Mouse (Mus musculus) midbrain, embryonic 12.5 days (tissue): ENCODE measurements at regions not wholly inside any gene's neighbourhood (a gene's known extent, or its start where the extent isn't known, plus 50 kb on each side); places are given as distances from the start of the nearest gene placed in this dataset.

Source experiments
- ATAC-seq: fragments of 200-750 bp; cut with Nextera tagmentation; 2 replicates; pipeline ENCODE4 v1.8.0; 2017; ENCODE audit warnings: low read depth, moderate TSS enrichment, moderate library complexity; ENCODE audit not compliant: low FRiP score
- H3K27ac ChIP-seq: fragments of 300-500 bp; sonication (generic); replicated peaks from 2 replicates; pipeline ENCODE4 v1.5.1; 2016; ENCODE audit warnings: mild to moderate bottlenecking
- H3K27me3 ChIP-seq: fragments of 300-500 bp; sonication (generic); 2 replicates; pipeline ENCODE4 v1.6.1; 2016; ENCODE audit warnings: mild to moderate bottlenecking
- H3K36me3 ChIP-seq: fragments of 300-500 bp; sonication (generic); 2 replicates; pipeline ENCODE4 v1.6.1; 2016
- H3K4me1 ChIP-seq: fragments of 300-500 bp; sonication (generic); 2 replicates; pipeline ENCODE4 v1.6.1; 2016
- H3K4me2 ChIP-seq: fragments of 300-500 bp; sonication (generic); replicated peaks from 2 replicates; pipeline ENCODE4 v1.6.1; 2016; ENCODE audit warnings: mild to moderate bottlenecking, moderate library complexity
- H3K4me3 ChIP-seq: fragments of 300-500 bp; sonication (generic); 2 replicates; pipeline ENCODE4 v1.5.1; 2016; ENCODE audit warnings: mild to moderate bottlenecking
- H3K9ac ChIP-seq: fragments of 300-500 bp; sonication (generic); replicated peaks from 2 replicates; pipeline ENCODE4 v1.6.1; 2016; ENCODE audit warnings: mild to moderate bottlenecking, moderate library complexity
- H3K9me3 ChIP-seq: fragments of 300-500 bp; sonication (generic); 2 replicates; pipeline ENCODE4 v1.6.1; 2016; ENCODE audit warnings: mild to moderate bottlenecking
- WGBS: fragments of 180-500 bp; shearing (Covaris S2); methylation state at CpG from one replicate; pipeline ENCODE4 v1.1.7; 2016; 5-methylcytosine and 5-hydroxymethylcytosine counted together

DNA sequence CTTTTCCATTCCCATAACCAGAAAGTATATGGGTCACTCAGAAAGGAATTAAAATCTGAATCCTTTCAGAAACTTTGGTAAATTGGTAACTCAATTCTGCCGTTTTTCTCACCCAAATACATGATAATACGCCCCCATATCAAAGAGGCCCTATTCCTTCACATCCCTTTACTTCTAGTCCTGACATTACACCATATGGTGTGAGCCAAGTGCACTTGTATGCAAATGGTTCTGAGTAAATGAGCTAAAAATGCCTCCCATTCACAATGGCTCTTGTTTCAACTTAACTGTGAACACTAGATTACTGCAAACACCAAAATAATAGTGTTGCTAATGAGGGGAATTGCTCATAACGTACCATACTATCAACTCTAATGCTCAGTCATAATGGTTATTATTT lies 201.7 kb upstream of the Acvr2a start:
- no peaks in the 10 kb centered on the region for H3K9me3 ChIP-seq
- H3K4me1 ChIP-seq, result no peaks in the 10 kb centered on the region
- no peak overlapping the region for H3K27ac ChIP-seq
- 67% methylated on average over 3 of the region's 3 CpGs for WGBS
- H3K9ac ChIP-seq, result no peak overlapping the region
- H3K36me3 ChIP-seq, result no peaks in the 10 kb centered on the region
- H3K4me3 ChIP-seq, result no peak overlapping the region
- no peak for ATAC-seq
- no peak overlapping the region for H3K4me2 ChIP-seq
- no peaks in the 10 kb centered on the region for H3K27me3 ChIP-seq

- Histone ChIP-seq H3K27me3 (no peaks in the 10 kb centered on the region), H3K27ac (no peak overlapping the region), H3K9ac (no peak overlapping the region), H3K4me1 (peaks cover 3% of the 10 kb centered on the region; the same call in 1 of the 2 replicates), H3K36me3 (no peaks in the 10 kb centered on the region), H3K9me3 (no peaks in the 10 kb centered on the region), H3K4me2 (no peak overlapping the region), H3K4me3 (no peak overlapping the region)
- WGBS, result 53% methylated on average over 3 of the region's 3 CpGs
- no peak for ATAC-seq
Observed at GRCm38 (mm10) chr2:48617141-48617699, 196.7 kb upstream of the Acvr2a start.

- ATAC-seq, result no peak
- Histone ChIP-seq H3K27me3 (no peaks in the 10 kb centered on the region), H3K4me1 (peaks cover 3% of the 10 kb centered on the region; the same call in 1 of the 2 replicates), H3K27ac (no peak overlapping the region), H3K4me2 (no peak overlapping the region), H3K9me3 (no peaks in the 10 kb centered on the region), H3K9ac (no peak overlapping the region), H3K36me3 (no peaks in the 10 kb centered on the region), H3K4me3 (no peak overlapping the region)
- WGBS, result 81% methylated on average over 5 of the region's 5 CpGs
Observed at GRCm38 (mm10) chr2:48619042-48619441, 194.9 kb upstream of the Acvr2a start.

DNA sequence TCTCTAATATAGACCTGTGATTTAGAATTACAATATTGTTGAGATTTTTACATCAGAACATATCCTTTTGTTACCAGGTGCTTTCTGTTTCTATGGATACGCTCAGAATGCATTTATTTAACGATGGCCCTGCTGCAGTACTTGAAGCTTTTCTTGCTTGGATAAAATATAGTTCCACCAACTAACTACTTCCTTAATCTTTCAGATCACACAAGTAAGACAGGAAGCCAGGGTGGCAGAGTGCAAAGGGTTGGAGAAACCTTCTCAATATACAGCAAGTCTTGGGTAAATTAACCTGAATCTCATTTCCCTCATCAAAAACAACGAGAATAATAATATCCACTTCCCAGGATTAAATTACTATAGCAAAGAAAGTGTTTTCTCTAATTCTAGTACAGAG lies 193.1 kb upstream of the Acvr2a start:
- H3K9me3 ChIP-seq, result no peaks in the 10 kb centered on the region
- H3K27me3 ChIP-seq, result no peaks in the 10 kb centered on the region; the same call in 1 of the 2 replicates
- ATAC-seq, result no peak
- no peak overlapping the region for H3K9ac ChIP-seq
- H3K4me2 ChIP-seq, result no peak overlapping the region
- no peaks in the 10 kb centered on the region for H3K36me3 ChIP-seq
- 73% methylated on average over 3 of the region's 3 CpGs for WGBS
- H3K4me1 ChIP-seq, result peaks cover 3% of the 10 kb centered on the region; the same call in 1 of the 2 replicates
- H3K4me3 ChIP-seq, result no peak overlapping the region
- H3K27ac ChIP-seq, result no peak overlapping the region

DNA sequence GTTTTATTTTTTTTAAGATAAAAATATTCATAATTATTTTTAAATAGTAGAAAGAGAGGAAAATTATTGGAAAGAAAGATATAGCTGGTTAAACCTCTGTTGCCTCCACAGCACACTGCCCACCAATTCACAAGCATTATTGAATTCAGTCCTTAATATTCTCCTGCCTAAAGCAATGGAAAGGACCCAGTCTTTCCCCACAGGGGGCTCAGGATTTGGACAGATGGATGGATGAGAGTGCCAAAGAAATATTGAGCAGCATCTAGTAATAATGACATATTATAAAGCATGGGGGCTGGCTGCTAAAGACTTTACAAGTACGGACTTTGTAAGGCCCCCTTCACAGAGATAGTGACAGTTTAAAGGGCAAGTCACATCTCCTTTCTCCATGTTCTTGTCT lies 191.6 kb upstream of the Acvr2a start:
- Histone ChIP-seq H3K4me2 (no peak overlapping the region), H3K36me3 (no peaks in the 10 kb centered on the region), H3K27ac (no peak overlapping the region), H3K4me1 (peaks cover 3% of the 10 kb centered on the region; the same call in 1 of the 2 replicates), H3K9me3 (no peaks in the 10 kb centered on the region), H3K9ac (no peak overlapping the region), H3K27me3 (no peaks in the 10 kb centered on the region; the same call in 1 of the 2 replicates), H3K4me3 (no peak overlapping the region)
- WGBS, result 81% methylated on average over 1 of the region's 1 CpGs
- ATAC-seq, result no peak

DNA sequence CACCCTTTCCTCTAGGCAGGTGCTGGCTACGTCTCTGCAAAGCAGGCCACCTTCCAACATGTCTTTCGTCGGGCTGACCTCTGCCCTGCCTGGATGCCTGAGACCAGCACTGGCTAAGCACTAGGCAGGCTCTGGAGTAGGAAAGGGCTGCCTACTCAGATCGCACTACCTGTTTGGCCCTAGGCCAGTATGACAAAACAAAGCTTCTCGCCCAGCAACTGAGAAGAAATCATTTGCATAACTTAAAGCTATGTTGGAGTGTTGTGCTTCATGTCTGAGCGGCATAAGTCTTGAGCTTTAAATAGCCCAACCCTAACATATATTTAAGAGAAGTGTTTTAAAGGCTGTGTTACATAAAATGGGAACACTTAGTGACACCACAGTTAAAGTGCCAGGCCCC lies 189.9 kb upstream of the Acvr2a start:
- Histone ChIP-seq H3K36me3 (no peaks in the 10 kb centered on the region), H3K4me1 (peaks cover 6% of the 10 kb centered on the region; the same call in 1 of the 2 replicates), H3K27me3 (no peaks in the 10 kb centered on the region; the same call in 1 of the 2 replicates), H3K27ac (no peak overlapping the region), H3K9me3 (no peaks in the 10 kb centered on the region), H3K9ac (no peak overlapping the region), H3K4me3 (no peak overlapping the region), H3K4me2 (no peak overlapping the region)
- WGBS, result 72% methylated on average over 6 of the region's 6 CpGs
- ATAC-seq, result no peak

GRCm38 (mm10) chr2:48624461-48624860 lies 189.4 kb upstream of the Acvr2a start:
- Histone ChIP-seq H3K9me3 (no peaks in the 10 kb centered on the region), H3K9ac (no peak overlapping the region), H3K27me3 (no peaks in the 10 kb centered on the region; the same call in 1 of the 2 replicates), H3K4me3 (no peak overlapping the region), H3K4me1 (peaks cover 11% of the 10 kb centered on the region), H3K27ac (no peak overlapping the region), H3K4me2 (no peak overlapping the region), H3K36me3 (no peaks in the 10 kb centered on the region)
- no peak for ATAC-seq
- WGBS, result 71% methylated on average over 2 of the region's 2 CpGs

- no peak overlapping the region for H3K4me3 ChIP-seq
- 88% methylated on average over 4 of the region's 4 CpGs for WGBS
- H3K4me2 ChIP-seq, result no peak overlapping the region
- H3K4me1 ChIP-seq, result peaks cover 11% of the 10 kb centered on the region
- no peaks in the 10 kb centered on the region; the same call in 1 of the 2 replicates for H3K27me3 ChIP-seq
- no peak for ATAC-seq
- H3K27ac ChIP-seq, result no peak overlapping the region
- H3K9ac ChIP-seq, result no peak overlapping the region
- H3K9me3 ChIP-seq, result no peaks in the 10 kb centered on the region
- no peaks in the 10 kb centered on the region for H3K36me3 ChIP-seq
Observed at GRCm38 (mm10) chr2:48627011-48627410, 186.9 kb upstream of the Acvr2a start.

GRCm38 (mm10) chr2:48629106-48630050 lies 184.5 kb upstream of the Acvr2a start:
- H3K27ac ChIP-seq, result no peak overlapping the region

GRCm38 (mm10) chr2:48634456-48635174 lies 179.3 kb upstream of the Acvr2a start:
- no peak overlapping the region for H3K9ac ChIP-seq
- no peaks in the 10 kb centered on the region for H3K27me3 ChIP-seq
- H3K4me1 ChIP-seq, result peaks cover 7% of the 10 kb centered on the region
- no peaks in the 10 kb centered on the region for H3K9me3 ChIP-seq
- no peak overlapping the region for H3K4me2 ChIP-seq
- H3K27ac ChIP-seq, result no peak overlapping the region
- 58% methylated on average over 10 of the region's 10 CpGs for WGBS
- no peak overlapping the region for H3K4me3 ChIP-seq
- H3K36me3 ChIP-seq, result no peaks in the 10 kb centered on the region
- ATAC-seq, result peak; percentile 46; the same call in 1 of the 2 replicates

More at GRCm38 (mm10) chr2:48629106-48630050, 184.5 kb upstream of the Acvr2a start:
- H3K36me3 ChIP-seq, result no peaks in the 10 kb centered on the region
- H3K4me2 ChIP-seq, result no peak overlapping the region
- ATAC-seq, result peak; percentile 59; the same call in 1 of the 2 replicates
- H3K9me3 ChIP-seq, result no peaks in the 10 kb centered on the region
- H3K4me1 ChIP-seq, result peaks cover 16% of the 10 kb centered on the region
- H3K27me3 ChIP-seq, result no peaks in the 10 kb centered on the region; the same call in 1 of the 2 replicates
- no peak overlapping the region for H3K9ac ChIP-seq
- 42% methylated on average over 9 of the region's 9 CpGs for WGBS
- no peak overlapping the region for H3K4me3 ChIP-seq

DNA sequence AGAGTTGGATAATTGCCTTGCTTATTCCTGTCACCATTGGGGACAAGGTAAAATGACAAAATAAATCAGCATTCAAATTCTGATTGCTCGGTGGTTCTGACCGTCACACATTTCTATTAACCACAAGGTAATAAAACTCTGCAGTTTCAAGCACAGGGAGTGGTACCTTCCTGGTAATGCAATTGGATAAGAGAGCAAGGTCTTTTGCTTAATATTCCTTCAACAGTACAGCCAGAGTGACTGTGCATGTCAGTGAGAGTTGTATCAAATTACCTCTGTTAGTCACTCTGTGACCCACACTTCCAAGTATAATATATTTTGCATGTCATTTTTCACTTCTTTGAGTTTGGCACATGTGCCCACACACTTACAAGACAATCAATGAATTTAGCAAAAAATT lies 177.8 kb upstream of the Acvr2a start:
- Histone ChIP-seq H3K9ac (no peak overlapping the region), H3K4me1 (peaks cover 5% of the 10 kb centered on the region), H3K9me3 (no peaks in the 10 kb centered on the region), H3K27me3 (no peaks in the 10 kb centered on the region), H3K27ac (no peak overlapping the region), H3K4me3 (no peak overlapping the region), H3K4me2 (no peak overlapping the region), H3K36me3 (no peaks in the 10 kb centered on the region)
- 80% methylated on average over 2 of the region's 2 CpGs for WGBS
- no peak for ATAC-seq

GRCm38 (mm10) chr2:48644114-48644513 lies 169.8 kb upstream of the Acvr2a start:
- no peaks in the 10 kb centered on the region for H3K27me3 ChIP-seq
- no peak overlapping the region for H3K27ac ChIP-seq
- no peak overlapping the region for H3K9ac ChIP-seq
- H3K4me3 ChIP-seq, result no peak overlapping the region
- 82% methylated on average over 3 of the region's 3 CpGs for WGBS
- H3K4me2 ChIP-seq, result no peak overlapping the region
- H3K9me3 ChIP-seq, result no peaks in the 10 kb centered on the region
- H3K36me3 ChIP-seq, result no peaks in the 10 kb centered on the region
- ATAC-seq, result no peak
- H3K4me1 ChIP-seq, result no peaks in the 10 kb centered on the region
